Mouse (Mus musculus) ES-Bruce4 (cell line): Measurements from ENCODE around the gene Meig1.

Experiments used
- CTCF ChIP-seq: IDR thresholded peaks from one replicate; pipeline ENCODE4 v1.8.1; 2011; ENCODE audit warnings: low read depth, low read length
- EP300 ChIP-seq: IDR thresholded peaks from 2 replicates; pipeline ENCODE4 v1.6.1; 2011; ENCODE audit warnings: low read depth, low read length; ENCODE audit not compliant: insufficient read depth
- POLR2A ChIP-seq: IDR thresholded peaks from one replicate; pipeline ENCODE4 v1.8.1; 2011; ENCODE audit warnings: low read length; ENCODE audit not compliant: insufficient read depth

GRCm38 (mm10) chr2:3415676-3416075, 6.8 kb downstream of the Meig1 start:
- no peak for TF ChIP-seq CTCF
- TF ChIP-seq POLR2A = no peak
- TF ChIP-seq EP300 = no peak
